Mouse (Mus musculus): Measurements from ENCODE around the gene Tshb. TPM values are rescaled to one million over a fixed set of nuclear protein-coding genes. Genes with fewer than 3 reads are reported as not detected.

The Tshb gene
- 0.43 and 0.71 TPM in 2 replicates for polyA plus RNA-seq (2015; fragmentation: Nextera tagmentation; extraction: Ambion mirVana)

DNA sequence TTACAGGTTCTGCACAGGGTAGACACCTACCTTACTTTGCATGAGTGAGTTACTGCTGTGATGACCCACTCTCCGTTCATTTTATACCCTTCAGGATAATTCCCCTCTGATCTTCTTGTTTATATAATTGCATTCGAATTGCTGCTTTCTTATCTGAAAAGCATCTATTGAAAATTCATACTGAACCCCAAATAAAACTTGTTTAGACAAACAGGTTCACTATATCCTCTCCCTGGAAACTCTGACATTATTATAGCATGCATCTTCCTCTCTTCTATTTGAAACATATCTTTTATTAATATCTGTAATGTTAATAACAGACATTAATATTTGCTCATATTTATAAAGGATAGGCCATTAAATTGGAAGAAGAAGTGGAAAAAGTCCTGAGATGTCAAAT is at the start of gene Tshb:
Gene Tshb (minus strand): TSS at position 101 of the 400 bp plus-strand sequence.
- H3K4me1 ChIP-seq (ENCODE audit: control insufficient read depth, insufficient read depth, low read length) = no peaks in the 10 kb centered on the region
- H3K27me3 ChIP-seq (ENCODE audit: control insufficient read depth, insufficient read depth, low read depth, low read length) = no peaks in the 10 kb centered on the region
- no peak within 1 kb of the TSS for H3K4me2 ChIP-seq (ENCODE audit: low read length)
- H3K27ac ChIP-seq (ENCODE audit: low read length) = no peak within 1 kb of the TSS
- ATAC-seq = no peak
- no peak within 1 kb of the TSS for H3K4me3 ChIP-seq (ENCODE audit: low read depth, low read length)
- no peak within 1 kb of the TSS for H3K9ac ChIP-seq (ENCODE audit: low read depth, low read length)
- H3K36me3 ChIP-seq (ENCODE audit: control insufficient read depth, insufficient read depth, low read length) = no peaks in the 10 kb centered on the region
- H3K9me3 ChIP-seq (replicated peaks; ENCODE audit: control insufficient read depth, low read length, poor library complexity, severe bottlenecking) = no peaks in the 10 kb centered on the region
- 73% methylated on average over 2 of the region's 2 CpGs for WGBS

DNA sequence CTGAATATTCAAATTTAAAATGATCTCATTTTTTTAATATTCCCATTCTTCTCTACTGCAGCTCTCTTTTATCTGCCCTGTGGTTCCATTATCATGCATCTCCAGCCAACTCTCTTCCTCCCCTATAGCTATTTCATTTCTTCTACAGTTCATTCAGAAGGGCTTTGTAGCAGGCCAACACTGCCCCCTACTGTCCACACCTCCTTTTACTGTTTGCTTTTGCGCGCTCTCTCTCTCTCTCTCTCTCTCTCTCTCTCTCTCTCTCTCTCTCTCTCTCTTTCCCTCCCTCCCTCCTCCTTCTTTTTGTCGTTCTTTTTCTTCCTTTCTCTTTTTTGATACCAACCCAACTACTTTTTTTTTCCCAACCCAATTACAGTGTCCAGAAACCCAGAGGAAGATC is 21.4 kb upstream of the Tshb start:
- H3K27me3 ChIP-seq (ENCODE audit: control insufficient read depth, insufficient read depth, low read depth, low read length) = no peaks in the 10 kb centered on the region
- no peak overlapping the region for H3K27ac ChIP-seq (ENCODE audit: low read length)
- no peak overlapping the region for H3K4me2 ChIP-seq (ENCODE audit: low read length)
- H3K4me3 ChIP-seq (ENCODE audit: low read depth, low read length) = no peak overlapping the region
- no peaks in the 10 kb centered on the region for H3K9me3 ChIP-seq (replicated peaks; ENCODE audit: control insufficient read depth, low read length, poor library complexity, severe bottlenecking)
- no peak overlapping the region for H3K9ac ChIP-seq (ENCODE audit: low read depth, low read length)
- no peaks in the 10 kb centered on the region for H3K4me1 ChIP-seq (ENCODE audit: control insufficient read depth, insufficient read depth, low read length)
- 11% methylated on average over 3 of the region's 3 CpGs for WGBS
- H3K36me3 ChIP-seq (ENCODE audit: control insufficient read depth, insufficient read depth, low read length) = no peaks in the 10 kb centered on the region
- ATAC-seq = no peak

DNA sequence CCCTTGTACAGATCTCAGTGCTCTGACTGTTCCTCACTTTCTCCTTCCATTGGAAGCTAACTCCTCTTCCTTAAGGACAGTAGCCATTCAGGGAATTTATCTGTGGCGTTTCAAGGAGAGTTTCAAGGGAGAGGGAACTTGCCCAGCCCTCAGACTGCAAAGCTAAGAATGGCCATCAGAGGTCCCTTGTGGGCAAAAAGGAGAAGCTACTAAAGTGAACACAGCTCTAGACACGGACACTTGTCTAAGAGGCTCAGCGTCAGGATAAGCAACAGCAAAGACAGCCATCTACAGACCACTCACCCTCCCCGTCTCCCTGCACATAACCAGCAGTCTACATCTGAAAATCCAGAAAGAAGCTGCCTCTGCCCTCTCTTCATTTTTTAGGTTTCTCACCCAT is 4.9 kb upstream of the Tshb start:
- no peak for ATAC-seq
- H3K9ac ChIP-seq (ENCODE audit: low read depth, low read length) = no peak overlapping the region
- H3K36me3 ChIP-seq (ENCODE audit: control insufficient read depth, insufficient read depth, low read length) = no peaks in the 10 kb centered on the region
- no peaks in the 10 kb centered on the region for H3K9me3 ChIP-seq (replicated peaks; ENCODE audit: control insufficient read depth, low read length, poor library complexity, severe bottlenecking)
- H3K4me1 ChIP-seq (ENCODE audit: control insufficient read depth, insufficient read depth, low read length) = no peaks in the 10 kb centered on the region
- no peak overlapping the region for H3K27ac ChIP-seq (ENCODE audit: low read length)
- H3K4me2 ChIP-seq (ENCODE audit: low read length) = no peak overlapping the region
- 40% methylated on average over 4 of the region's 4 CpGs for WGBS
- H3K27me3 ChIP-seq (ENCODE audit: control insufficient read depth, insufficient read depth, low read depth, low read length) = no peaks in the 10 kb centered on the region
- H3K4me3 ChIP-seq (ENCODE audit: low read depth, low read length) = no peak overlapping the region

DNA sequence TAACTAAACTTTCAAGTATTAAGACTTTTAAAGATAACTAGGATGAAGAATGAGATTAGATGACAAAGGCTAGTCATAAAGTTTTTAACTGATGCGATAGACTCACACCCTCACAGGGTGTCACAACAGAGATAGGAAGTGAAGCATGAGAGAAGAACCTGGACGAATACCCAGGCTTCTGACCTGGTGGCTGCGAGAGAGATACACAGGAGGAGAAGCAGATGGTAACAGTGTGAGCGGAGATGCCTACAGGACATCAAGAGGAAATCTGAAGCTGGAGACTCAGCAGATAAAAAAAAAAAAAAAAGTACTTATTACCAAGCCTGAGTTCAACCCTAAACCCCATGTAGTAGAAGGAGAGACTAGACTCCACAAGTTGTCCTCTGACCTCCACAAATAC is 9.5 kb downstream of the Tshb start:
- Histone ChIP-seq H3K9ac (ENCODE audit: low read depth, low read length) (no peak overlapping the region), H3K4me2 (ENCODE audit: low read length) (no peak overlapping the region), H3K9me3 (replicated peaks; ENCODE audit: control insufficient read depth, low read length, poor library complexity, severe bottlenecking) (no peaks in the 10 kb centered on the region), H3K36me3 (ENCODE audit: control insufficient read depth, insufficient read depth, low read length) (no peaks in the 10 kb centered on the region), H3K27ac (ENCODE audit: low read length) (no peak overlapping the region), H3K27me3 (ENCODE audit: control insufficient read depth, insufficient read depth, low read depth, low read length) (no peaks in the 10 kb centered on the region), H3K4me1 (ENCODE audit: control insufficient read depth, insufficient read depth, low read length) (no peaks in the 10 kb centered on the region), H3K4me3 (ENCODE audit: low read depth, low read length) (no peak overlapping the region)
- 94% methylated on average over 4 of the region's 4 CpGs for WGBS
- ATAC-seq = no peak

DNA sequence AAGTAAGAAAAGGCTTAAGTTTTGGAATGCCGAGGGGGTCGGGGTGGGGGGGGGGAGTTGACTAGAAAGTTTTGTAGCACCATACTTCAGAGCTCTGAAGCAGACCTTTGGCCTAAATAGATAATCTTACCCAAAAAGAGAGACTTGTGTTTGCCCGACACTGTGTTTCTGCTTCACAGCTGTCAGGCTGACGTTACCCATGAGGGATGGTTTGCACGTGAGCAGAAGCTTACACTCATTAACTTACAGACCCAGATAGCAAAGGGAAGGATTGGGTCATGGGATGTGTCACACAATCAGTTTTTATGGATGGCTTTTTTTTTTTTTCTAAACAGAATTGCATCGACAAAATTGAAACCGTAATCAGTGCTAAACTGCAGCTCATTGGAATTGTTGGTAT is 17.7 kb downstream of the Tshb start:
- no peaks in the 10 kb centered on the region for H3K9me3 ChIP-seq (replicated peaks; ENCODE audit: control insufficient read depth, low read length, poor library complexity, severe bottlenecking)
- no peak overlapping the region for H3K4me2 ChIP-seq (ENCODE audit: low read length)
- no peak overlapping the region for H3K9ac ChIP-seq (ENCODE audit: low read depth, low read length)
- H3K36me3 ChIP-seq (ENCODE audit: control insufficient read depth, insufficient read depth, low read length) = peaks cover 14% of the 10 kb centered on the region
- no peak overlapping the region for H3K27ac ChIP-seq (ENCODE audit: low read length)
- H3K27me3 ChIP-seq (ENCODE audit: control insufficient read depth, insufficient read depth, low read depth, low read length) = no peaks in the 10 kb centered on the region
- peaks cover 7% of the 10 kb centered on the region; the same call in 1 of the 2 replicates for H3K4me1 ChIP-seq (ENCODE audit: control insufficient read depth, insufficient read depth, low read length)
- ATAC-seq = no peak
- WGBS = 84% methylated on average over 7 of the region's 7 CpGs
- H3K4me3 ChIP-seq (ENCODE audit: low read depth, low read length) = no peak overlapping the region

DNA sequence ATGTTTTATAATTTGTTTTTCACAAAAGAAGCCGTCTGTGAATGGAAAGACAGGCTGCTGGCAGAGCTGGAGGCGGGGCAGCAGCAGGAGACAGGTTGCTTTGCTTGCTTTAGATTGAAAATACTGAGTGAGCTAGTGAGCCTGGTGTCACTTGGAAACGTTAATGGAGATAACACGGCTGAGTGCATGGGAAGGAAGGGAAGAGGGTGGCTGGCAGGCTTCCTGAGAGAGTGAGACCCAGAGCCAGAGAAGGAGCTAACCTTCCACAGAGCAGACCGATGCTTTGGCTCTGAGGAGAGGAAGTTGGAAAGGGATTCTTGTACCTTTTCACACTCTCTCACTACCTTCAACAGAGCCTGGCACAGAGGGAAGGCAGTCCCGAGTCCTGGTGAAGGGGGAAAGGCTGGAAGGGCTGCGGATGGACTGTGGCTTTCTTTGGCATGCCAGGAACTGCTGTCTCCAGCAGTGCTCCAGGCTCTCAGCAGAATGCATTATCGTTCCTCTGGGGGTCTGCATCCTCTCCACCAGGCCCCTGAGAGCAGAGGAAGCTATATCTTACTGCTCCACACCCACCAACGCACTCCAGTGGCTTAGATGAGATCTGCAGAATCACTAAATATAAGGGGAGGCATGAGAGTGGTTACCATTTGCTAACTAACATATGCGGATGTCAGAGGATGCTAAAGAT is 18.7 kb downstream of the Tshb start:
- H3K4me2 ChIP-seq (ENCODE audit: low read length) = no peak overlapping the region
- peak; percentile 76 for ATAC-seq

DNA sequence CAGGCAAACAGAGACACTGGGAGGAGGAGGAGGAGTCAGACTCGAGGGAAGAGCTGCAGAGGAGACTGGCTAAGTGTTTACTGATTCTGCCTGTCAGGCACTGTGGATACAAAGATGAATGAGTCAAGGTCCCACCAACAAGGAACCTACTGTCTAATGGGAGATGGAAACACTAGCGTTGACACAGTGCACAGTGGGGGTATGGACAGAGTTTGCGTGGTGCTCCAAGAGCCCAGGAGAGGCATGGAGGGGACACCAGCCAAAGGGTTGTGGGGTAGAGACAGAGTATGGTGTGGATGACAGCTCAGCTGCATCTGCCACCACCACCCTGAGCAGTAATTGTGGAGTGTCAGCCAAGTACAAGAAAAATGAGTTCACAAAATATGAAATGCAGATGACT is 20.1 kb downstream of the Tshb start:
- Histone ChIP-seq H3K27me3 (ENCODE audit: control insufficient read depth, insufficient read depth, low read depth, low read length) (no peaks in the 10 kb centered on the region), H3K4me1 (ENCODE audit: control insufficient read depth, insufficient read depth, low read length) (peaks cover 7% of the 10 kb centered on the region; the same call in 1 of the 2 replicates), H3K36me3 (ENCODE audit: control insufficient read depth, insufficient read depth, low read length) (peaks cover 14% of the 10 kb centered on the region), H3K27ac (ENCODE audit: low read length) (no peak overlapping the region), H3K9me3 (replicated peaks; ENCODE audit: control insufficient read depth, low read length, poor library complexity, severe bottlenecking) (no peaks in the 10 kb centered on the region), H3K4me2 (ENCODE audit: low read length) (no peak overlapping the region), H3K4me3 (ENCODE audit: low read depth, low read length) (no peak overlapping the region), H3K9ac (ENCODE audit: low read depth, low read length) (no peak overlapping the region)
- ATAC-seq = peak; percentile 43; the same call in 1 of the 2 replicates
- 52% methylated on average over 3 of the region's 3 CpGs for WGBS

More for the DNA sequence above, 18.7 kb downstream of the Tshb start:
- Histone ChIP-seq H3K36me3 (ENCODE audit: control insufficient read depth, insufficient read depth, low read length) (peaks cover 14% of the 10 kb centered on the region), H3K9me3 (replicated peaks; ENCODE audit: control insufficient read depth, low read length, poor library complexity, severe bottlenecking) (no peaks in the 10 kb centered on the region), H3K4me1 (ENCODE audit: control insufficient read depth, insufficient read depth, low read length) (peaks cover 7% of the 10 kb centered on the region; the same call in 1 of the 2 replicates), H3K27me3 (ENCODE audit: control insufficient read depth, insufficient read depth, low read depth, low read length) (no peaks in the 10 kb centered on the region), H3K27ac (ENCODE audit: low read length) (peak overlapping the region; percentile 66), H3K4me3 (ENCODE audit: low read depth, low read length) (no peak overlapping the region), H3K9ac (ENCODE audit: low read depth, low read length) (peak overlapping the region; percentile 32)
- WGBS = 37% methylated on average over 10 of the region's 10 CpGs

DNA sequence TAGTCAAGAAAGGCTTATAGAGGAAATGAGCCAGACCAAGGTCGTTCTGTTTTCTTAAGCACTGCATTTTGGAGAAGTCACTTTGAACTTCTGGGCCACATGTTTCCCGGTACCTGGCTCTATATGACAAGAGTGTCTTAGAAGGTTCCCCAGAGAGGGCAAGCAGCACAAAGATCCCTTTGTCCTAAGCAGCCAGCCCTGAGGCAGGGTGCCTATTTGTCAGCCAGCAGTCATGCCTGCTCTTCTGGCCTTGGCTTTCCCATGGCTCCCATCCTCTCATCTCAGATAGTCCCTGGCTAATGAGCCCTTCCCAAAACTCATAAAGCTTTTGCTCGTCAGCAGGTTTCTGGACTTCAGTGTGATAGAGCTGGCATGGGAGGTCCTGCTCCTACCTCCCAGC is 22.3 kb downstream of the Tshb start:
- Histone ChIP-seq H3K4me3 (ENCODE audit: low read depth, low read length) (no peak overlapping the region), H3K27ac (ENCODE audit: low read length) (no peak overlapping the region), H3K36me3 (ENCODE audit: control insufficient read depth, insufficient read depth, low read length) (peaks cover 12% of the 10 kb centered on the region), H3K4me1 (ENCODE audit: control insufficient read depth, insufficient read depth, low read length) (peaks cover 7% of the 10 kb centered on the region; the same call in 1 of the 2 replicates), H3K9ac (ENCODE audit: low read depth, low read length) (no peak overlapping the region), H3K9me3 (replicated peaks; ENCODE audit: control insufficient read depth, low read length, poor library complexity, severe bottlenecking) (no peaks in the 10 kb centered on the region), H3K27me3 (ENCODE audit: control insufficient read depth, insufficient read depth, low read depth, low read length) (no peaks in the 10 kb centered on the region), H3K4me2 (ENCODE audit: low read length) (no peak overlapping the region)
- ATAC-seq = no peak
- 87% methylated on average over 3 of the region's 3 CpGs for WGBS

DNA sequence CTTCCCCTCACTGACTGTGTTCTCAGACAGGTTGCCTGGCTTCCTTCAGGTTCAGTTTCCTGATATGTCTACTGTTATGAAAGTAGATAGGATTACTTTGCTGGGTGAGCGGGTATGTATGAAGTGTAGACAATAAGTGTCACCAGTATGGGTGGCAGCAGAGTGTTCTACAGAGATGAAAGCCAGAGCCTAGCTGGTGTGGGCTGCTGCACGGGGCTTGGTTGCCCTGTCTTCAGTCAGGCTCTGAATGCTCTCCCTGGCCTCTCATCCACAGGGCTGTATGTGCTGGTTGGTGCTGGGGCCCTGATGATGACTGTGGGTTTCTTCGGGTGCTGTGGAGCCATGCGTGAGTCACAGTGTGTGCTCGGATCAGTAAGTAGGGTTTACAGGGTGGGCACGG is 25.5 kb downstream of the Tshb start:
- WGBS = 87% methylated on average over 6 of the region's 6 CpGs
- no peak overlapping the region for H3K9ac ChIP-seq (ENCODE audit: low read depth, low read length)
- no peaks in the 10 kb centered on the region for H3K27me3 ChIP-seq (ENCODE audit: control insufficient read depth, insufficient read depth, low read depth, low read length)
- H3K9me3 ChIP-seq (replicated peaks; ENCODE audit: control insufficient read depth, low read length, poor library complexity, severe bottlenecking) = no peaks in the 10 kb centered on the region
- ATAC-seq = no peak
- H3K36me3 ChIP-seq (ENCODE audit: control insufficient read depth, insufficient read depth, low read length) = peaks cover 12% of the 10 kb centered on the region
- no peak overlapping the region for H3K27ac ChIP-seq (ENCODE audit: low read length)
- no peak overlapping the region for H3K4me2 ChIP-seq (ENCODE audit: low read length)
- H3K4me1 ChIP-seq (ENCODE audit: control insufficient read depth, insufficient read depth, low read length) = no peaks in the 10 kb centered on the region
- no peak overlapping the region for H3K4me3 ChIP-seq (ENCODE audit: low read depth, low read length)
